Mouse (Mus musculus): ENCODE measurements around the gene Nf2.

DNA sequence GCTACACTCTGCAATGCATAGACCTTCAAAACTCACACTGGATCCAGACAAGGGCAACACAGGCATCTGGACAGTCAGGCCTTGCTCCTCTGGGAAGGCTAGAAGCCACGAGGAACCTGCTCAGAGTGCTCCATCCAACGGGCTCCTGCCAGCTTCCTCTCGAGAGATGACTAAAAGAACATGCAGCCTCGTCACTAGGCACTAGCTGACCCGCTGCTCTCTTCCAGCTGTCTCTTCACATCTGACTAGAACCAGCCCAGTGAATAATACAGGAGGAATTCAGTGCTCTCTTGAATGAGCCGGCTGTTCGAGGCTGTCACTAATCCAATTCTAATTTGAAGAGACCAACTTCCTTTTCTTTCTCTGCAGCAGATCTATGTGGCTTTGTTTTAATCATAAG lies 77.6 kb downstream of the Nf2 start:
- TF ChIP-seq POLR2A (IDR thresholded peaks at IDR 0.05; ENCODE audit: borderline replicate concordance, extremely low read depth, insufficient read depth, insufficient read length, poor library complexity, severe bottlenecking) (no peak), CTCF (IDR thresholded peaks at IDR 0.05; ENCODE audit: borderline replicate concordance, extremely low read depth, insufficient read depth, insufficient read length) (no peak)

Measured in brain, embryonic 14.5 days (tissue).